Mouse (Mus musculus) kidney, embryonic 14.5 days (tissue): ENCODE data around the gene Pitpnc1. TPM values are rescaled to one million over a fixed set of nuclear protein-coding genes. Genes with fewer than 3 reads are reported as not detected.

Experiments
- ATAC-seq: fragments of 200-750 bp; cut with Nextera tagmentation; 2 replicates; pipeline ENCODE4 v1.8.0; 2017; ENCODE audit warnings: moderate number of reproducible peaks, mild to moderate bottlenecking, moderate TSS enrichment, moderate library complexity; ENCODE audit not compliant: low FRiP score, low TSS enrichment
- H3K27ac ChIP-seq: fragments of 300-500 bp; sonication (generic); 2 replicates; pipeline ENCODE4 v1.5.1; 2014; ENCODE audit warnings: low read depth, mild to moderate bottlenecking, low read length, moderate library complexity, mixed read lengths
- H3K27me3 ChIP-seq: fragments of 300-500 bp; sonication (generic); 2 replicates; pipeline ENCODE4 v1.6.1; 2014; ENCODE audit warnings: mild to moderate bottlenecking, low read length; ENCODE audit not compliant: control insufficient read depth, insufficient read depth
- H3K36me3 ChIP-seq: fragments of 300-500 bp; sonication (generic); 2 replicates; pipeline ENCODE4 v1.6.1; 2014; ENCODE audit warnings: low read length, mixed read lengths; ENCODE audit not compliant: control insufficient read depth, insufficient read depth
- H3K4me1 ChIP-seq: fragments of 300-500 bp; sonication (generic); 2 replicates; pipeline ENCODE4 v1.6.1; 2014; ENCODE audit warnings: low read length, mixed read lengths; ENCODE audit not compliant: control insufficient read depth, insufficient read depth
- H3K4me2 ChIP-seq: fragments of 300-500 bp; sonication (generic); replicated peaks from 2 replicates; pipeline ENCODE4 v1.6.1; 2014; ENCODE audit warnings: low read depth, mild to moderate bottlenecking, low read length
- H3K4me3 ChIP-seq: fragments of 300-500 bp; sonication (generic); 2 replicates; pipeline ENCODE4 v1.5.1; 2014; ENCODE audit warnings: mild to moderate bottlenecking, low read length
- H3K9ac ChIP-seq: fragments of 300-500 bp; sonication (generic); 2 replicates; pipeline ENCODE4 v1.6.1; 2014; ENCODE audit warnings: low read depth, mild to moderate bottlenecking, low read length, moderate library complexity
- H3K9me3 ChIP-seq: fragments of 300-500 bp; sonication (generic); 2 replicates; pipeline ENCODE4 v1.6.1; 2016; ENCODE audit warnings: low read length; ENCODE audit not compliant: control insufficient read depth
- WGBS: fragments of 180-500 bp; shearing (Covaris S2); extraction: QIAGEN DNeasy Blood & Tissue Kit; methylation state at CpG from one replicate; pipeline ENCODE4 v1.1.7; 2014; 5-methylcytosine and 5-hydroxymethylcytosine counted together
- polyA plus RNA-seq: library from polyadenylated mRNA; unstranded; fragments of >200 nt; fragmentation: Nextera tagmentation; extraction: Ambion mirVana; gene quantifications from 2 replicates; pipeline ENCODE4 v1.2.1, GENCODE M21; 2014

Gene Pitpnc1
- polyA plus RNA-seq, 1 experiment from 2014 or later = 19.4 TPM

DNA sequence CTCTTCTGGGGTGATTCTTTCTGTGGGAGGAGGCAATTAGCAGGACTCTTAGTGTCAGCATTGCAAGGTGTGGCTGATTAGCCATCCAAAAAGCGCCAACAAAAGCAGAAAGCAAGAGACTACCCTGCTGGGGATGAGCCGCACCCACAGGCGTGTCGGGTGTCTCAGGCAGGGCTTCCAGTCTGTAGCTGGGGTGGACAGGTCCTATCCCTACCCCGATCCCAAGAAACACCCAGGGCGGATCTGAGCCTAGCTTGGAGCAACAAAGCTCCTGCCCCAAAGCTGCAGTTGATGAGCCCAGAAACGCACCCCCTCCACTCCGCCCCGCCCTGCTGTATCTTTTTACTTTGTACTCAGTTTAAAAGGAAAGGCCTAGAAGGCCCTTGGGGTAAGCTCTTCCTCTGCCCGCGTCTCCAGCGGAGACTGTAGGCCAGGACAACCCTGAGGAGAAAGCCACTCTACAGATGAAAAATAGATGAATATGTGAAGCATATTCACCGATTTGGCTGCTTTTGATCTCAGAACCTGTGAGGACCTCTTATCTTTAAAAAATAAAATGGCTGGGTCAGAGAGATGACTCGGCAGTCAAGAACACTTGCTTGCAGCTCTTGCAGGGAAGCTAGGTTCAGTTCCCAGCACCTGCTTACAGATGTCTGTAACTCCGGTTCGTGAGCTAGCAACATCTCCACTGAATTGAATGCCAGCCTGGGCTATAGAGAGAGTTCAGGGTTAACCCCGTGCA, 21.2 kb downstream of the Pitpnc1 start:
- Histone ChIP-seq H3K9me3 (no peaks in the 10 kb centered on the region), H3K4me3 (no peak overlapping the region), H3K27me3 (no peaks in the 10 kb centered on the region), H3K4me1 (peaks cover 28% of the 10 kb centered on the region; the same call in 1 of the 2 replicates), H3K4me2 (no peak overlapping the region), H3K27ac (no peak overlapping the region), H3K9ac (0 out of 2 replicates have a peak overlapping the region, but pooled peaks have one; percentile 2), H3K36me3 (no peaks in the 10 kb centered on the region)
- 0 out of 2 replicates have a peak, but pooled peaks have one; percentile 13 for ATAC-seq
- 57% methylated on average over 17 of the region's 17 CpGs for WGBS

DNA sequence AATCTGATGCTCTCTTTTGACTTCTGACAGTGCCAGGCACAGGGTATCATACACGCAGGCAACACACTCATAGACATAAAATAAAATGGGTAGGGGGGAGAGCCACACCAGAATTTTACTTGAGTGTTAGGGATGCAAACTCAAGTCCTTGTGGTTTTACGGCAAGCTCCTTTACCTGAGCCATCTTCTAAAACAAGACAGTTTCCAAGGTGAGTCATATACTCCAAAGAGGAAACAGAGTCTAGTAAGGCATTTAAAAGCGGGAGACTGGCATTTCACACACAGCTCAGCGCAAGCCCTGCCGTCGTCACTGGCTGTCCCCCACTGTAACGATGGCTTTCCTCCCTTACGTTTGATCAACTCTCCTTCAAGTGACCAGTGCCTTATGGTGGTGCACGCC, 22.6 kb downstream of the Pitpnc1 start:
- Histone ChIP-seq H3K27me3 (no peaks in the 10 kb centered on the region), H3K9me3 (no peaks in the 10 kb centered on the region), H3K9ac (no peak overlapping the region), H3K4me3 (no peak overlapping the region), H3K27ac (no peak overlapping the region), H3K36me3 (no peaks in the 10 kb centered on the region), H3K4me2 (no peak overlapping the region), H3K4me1 (peaks cover 31% of the 10 kb centered on the region; the same call in 1 of the 2 replicates)
- WGBS = 80% methylated on average over 9 of the region's 9 CpGs
- ATAC-seq = no peak

DNA sequence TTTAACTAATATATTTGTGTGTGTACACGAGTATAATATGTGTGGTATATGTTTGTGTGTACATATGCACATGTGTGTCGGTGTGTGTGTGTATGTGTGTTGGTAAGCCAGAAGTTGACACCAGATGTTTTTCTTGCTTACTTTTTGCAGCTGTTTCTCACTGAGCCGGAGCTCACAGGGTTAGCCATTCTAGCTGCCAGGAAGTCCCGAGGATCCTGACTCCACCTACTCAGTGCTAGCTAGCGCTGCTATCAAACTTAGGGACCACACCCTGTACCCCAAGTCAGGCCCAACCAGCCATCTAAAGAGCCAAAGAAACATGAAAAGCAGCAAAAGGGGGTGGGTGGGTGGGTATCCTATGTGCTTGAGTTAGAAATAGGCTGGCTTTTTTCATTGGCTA, 23.1 kb downstream of the Pitpnc1 start:
- Histone ChIP-seq H3K27ac (no peak overlapping the region), H3K9me3 (no peaks in the 10 kb centered on the region), H3K4me2 (no peak overlapping the region), H3K4me1 (peaks cover 31% of the 10 kb centered on the region; the same call in 1 of the 2 replicates), H3K27me3 (no peaks in the 10 kb centered on the region), H3K4me3 (no peak overlapping the region), H3K9ac (no peak overlapping the region), H3K36me3 (no peaks in the 10 kb centered on the region)
- ATAC-seq = no peak
- WGBS = 62% methylated on average over 5 of the region's 5 CpGs

DNA sequence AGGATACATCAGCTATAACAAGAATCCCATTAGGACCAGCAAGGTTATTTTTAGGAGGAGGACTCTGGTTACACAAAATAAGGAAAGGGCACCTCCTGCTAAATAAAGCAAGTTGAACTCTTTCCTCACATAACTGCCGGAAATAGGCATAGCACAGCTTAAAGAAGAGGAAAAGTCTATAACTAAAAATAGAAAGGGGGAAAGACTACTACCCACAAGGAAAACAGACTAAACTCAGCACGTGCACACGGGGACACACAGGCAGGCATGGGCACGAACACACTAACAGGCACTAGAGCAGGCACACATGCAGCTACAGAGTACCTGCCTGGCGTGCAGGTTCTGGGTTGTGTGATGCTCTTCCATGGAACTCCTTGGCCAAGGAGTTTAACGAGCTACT, 23.8 kb downstream of the Pitpnc1 start:
- no peak for ATAC-seq
- Histone ChIP-seq H3K9ac (no peak overlapping the region), H3K4me1 (peaks cover 31% of the 10 kb centered on the region; the same call in 1 of the 2 replicates), H3K4me2 (no peak overlapping the region), H3K4me3 (no peak overlapping the region), H3K27me3 (no peaks in the 10 kb centered on the region), H3K36me3 (no peaks in the 10 kb centered on the region), H3K9me3 (no peaks in the 10 kb centered on the region), H3K27ac (no peak overlapping the region)
- 78% methylated on average over 6 of the region's 6 CpGs for WGBS

DNA sequence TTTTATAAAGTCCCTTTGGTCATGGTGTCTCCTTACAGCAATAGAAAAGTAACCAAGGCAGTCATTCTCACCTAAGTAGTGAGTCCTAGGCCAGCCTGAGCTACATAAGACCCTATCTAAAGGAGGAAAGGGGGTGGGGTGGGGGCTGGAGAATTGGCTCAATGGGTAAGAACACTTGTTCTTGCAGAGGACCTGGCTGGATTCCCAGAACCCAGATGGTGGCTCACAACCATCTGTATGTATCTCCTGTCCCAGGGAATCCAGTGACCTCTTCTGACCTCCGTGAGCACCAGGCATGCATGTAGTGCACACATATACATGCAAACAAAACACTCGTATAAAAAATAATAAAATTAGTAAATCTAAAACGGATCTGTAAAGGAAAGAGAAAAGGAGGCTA, 24.8 kb downstream of the Pitpnc1 start:
- no peak overlapping the region for H3K4me3 ChIP-seq
- H3K4me1 ChIP-seq = peaks cover 27% of the 10 kb centered on the region; the same call in 1 of the 2 replicates
- no peak overlapping the region for H3K27ac ChIP-seq
- ATAC-seq = no peak
- 97% methylated on average over 3 of the region's 3 CpGs for WGBS
- H3K9me3 ChIP-seq = no peaks in the 10 kb centered on the region
- no peak overlapping the region for H3K4me2 ChIP-seq
- H3K27me3 ChIP-seq = no peaks in the 10 kb centered on the region
- no peaks in the 10 kb centered on the region for H3K36me3 ChIP-seq
- no peak overlapping the region for H3K9ac ChIP-seq

DNA sequence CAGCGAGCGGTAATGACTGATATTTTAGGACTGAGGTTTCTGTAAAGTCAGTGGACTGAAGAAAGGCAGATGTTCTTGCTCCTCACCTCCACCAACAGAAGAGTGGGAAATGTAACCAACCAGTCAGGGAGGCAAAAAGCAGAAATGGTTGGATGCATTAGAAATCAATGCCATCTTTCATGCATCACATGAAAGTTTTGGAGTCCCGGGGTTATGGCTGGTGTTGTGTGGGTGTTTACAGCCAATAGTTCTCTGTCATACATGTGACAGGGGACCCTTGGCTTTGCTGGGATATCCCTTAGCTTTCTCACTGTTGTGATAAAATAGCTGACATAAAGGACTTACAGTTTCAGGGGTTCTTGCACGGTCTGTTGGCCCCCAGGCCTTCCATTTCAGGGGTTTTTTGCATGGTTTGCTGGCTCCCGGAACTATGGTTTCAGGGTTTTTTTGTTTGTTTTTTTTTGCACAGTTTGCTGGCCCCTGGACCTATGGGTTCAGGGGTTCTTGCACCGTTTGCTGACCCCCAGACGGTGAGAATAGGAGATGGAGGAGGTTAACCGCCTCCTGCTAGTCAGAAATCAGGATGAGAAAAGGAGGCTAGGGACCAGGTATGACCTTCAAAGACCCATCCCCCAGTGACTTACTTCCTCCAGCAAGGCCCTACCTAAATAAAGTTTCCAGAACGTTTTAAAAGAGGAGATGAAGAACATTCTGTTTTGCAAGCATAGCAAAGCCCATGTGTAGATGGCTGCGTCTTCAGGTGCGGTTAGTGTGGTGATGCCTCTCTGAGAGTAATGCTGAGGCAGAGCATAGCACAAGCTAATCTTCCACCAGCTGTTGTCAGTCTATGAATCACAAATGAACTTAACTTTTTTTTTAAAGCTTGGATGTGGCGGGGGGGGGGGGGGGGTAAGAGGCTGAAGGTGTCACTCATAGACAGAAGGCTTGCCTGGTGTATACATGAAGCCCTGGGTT, 27.1 kb downstream of the Pitpnc1 start:
- no peaks in the 10 kb centered on the region for H3K9me3 ChIP-seq
- no peak overlapping the region for H3K9ac ChIP-seq
- H3K4me1 ChIP-seq = 0 out of 2 replicates have a peak, but pooled peaks cover 6% of the 10 kb centered on the region
- ATAC-seq = no peak
- no peak overlapping the region for H3K4me3 ChIP-seq
- no peaks in the 10 kb centered on the region for H3K27me3 ChIP-seq
- no peak overlapping the region for H3K27ac ChIP-seq
- WGBS = 60% methylated on average over 12 of the region's 12 CpGs
- no peak overlapping the region for H3K4me2 ChIP-seq
- no peaks in the 10 kb centered on the region for H3K36me3 ChIP-seq

DNA sequence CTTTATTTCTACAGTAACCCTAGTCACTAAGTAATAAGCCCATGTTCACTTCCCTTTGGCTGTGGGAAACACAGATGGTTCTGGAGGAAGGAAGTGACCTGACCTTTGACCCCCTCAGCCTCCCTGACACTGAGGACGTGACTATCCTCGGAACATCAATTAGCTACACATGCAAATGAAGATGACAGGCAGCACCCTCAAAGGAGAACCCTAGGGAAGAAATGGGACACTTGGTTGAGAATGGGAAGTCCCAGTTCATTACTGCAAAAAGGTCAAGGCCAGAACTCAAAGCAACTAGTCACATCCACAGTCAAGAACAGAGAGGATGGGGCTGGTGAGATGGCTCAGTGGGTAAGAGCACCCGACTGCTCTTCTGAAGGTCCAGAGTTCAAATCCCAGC, 29.4 kb downstream of the Pitpnc1 start:
- Histone ChIP-seq H3K27me3 (no peaks in the 10 kb centered on the region), H3K36me3 (no peaks in the 10 kb centered on the region), H3K4me3 (no peak overlapping the region), H3K9me3 (no peaks in the 10 kb centered on the region), H3K4me1 (0 out of 2 replicates have a peak, but pooled peaks cover 3% of the 10 kb centered on the region), H3K27ac (no peak overlapping the region), H3K9ac (no peak overlapping the region), H3K4me2 (no peak overlapping the region)
- ATAC-seq = no peak
- WGBS = 51% methylated on average over 3 of the region's 3 CpGs

DNA sequence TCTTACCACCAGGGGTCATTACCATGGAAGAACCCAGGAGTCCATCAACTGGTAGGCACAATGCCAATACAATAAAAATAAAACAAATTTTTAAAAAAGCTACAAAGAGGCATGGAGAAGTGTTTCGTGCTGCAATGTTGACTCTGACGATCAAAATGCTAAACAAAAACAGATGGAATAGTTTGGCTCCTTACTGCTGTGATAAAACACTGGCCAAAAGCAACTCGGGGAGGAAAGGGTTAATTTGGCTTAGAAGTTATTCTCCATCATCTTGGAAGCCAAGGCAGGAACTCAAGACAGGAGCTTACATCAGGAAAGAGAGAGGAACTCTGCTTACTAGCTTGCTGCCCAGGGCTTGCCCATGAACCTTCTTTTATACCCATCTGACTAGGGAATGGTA, 32.4 kb downstream of the Pitpnc1 start:
- 86% methylated on average over 3 of the region's 3 CpGs for WGBS

DNA sequence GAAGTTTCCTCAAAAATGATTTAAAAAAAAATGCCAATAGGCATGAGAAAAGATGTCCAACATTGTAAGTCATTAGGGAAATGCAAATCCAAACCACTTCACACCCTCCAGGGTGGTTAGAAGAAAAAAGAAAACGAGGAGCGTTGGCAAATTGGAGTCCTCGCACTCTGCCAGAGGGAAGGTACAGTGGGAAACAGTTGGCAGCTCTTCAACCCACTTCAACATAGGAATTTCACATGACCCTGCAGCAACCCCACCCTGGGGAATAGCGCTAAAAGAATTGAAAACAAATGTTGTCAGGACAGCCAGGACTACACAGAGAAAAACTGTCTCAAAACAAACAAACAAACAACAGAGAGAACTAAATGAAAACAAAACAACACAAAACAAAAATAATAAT, 32.8 kb downstream of the Pitpnc1 start:
- Histone ChIP-seq H3K4me1 (no peaks in the 10 kb centered on the region), H3K27ac (no peak overlapping the region), H3K27me3 (no peaks in the 10 kb centered on the region), H3K9ac (no peak overlapping the region), H3K36me3 (no peaks in the 10 kb centered on the region), H3K4me3 (no peak overlapping the region), H3K4me2 (no peak overlapping the region), H3K9me3 (no peaks in the 10 kb centered on the region)
- no peak for ATAC-seq
- 75% methylated on average over 4 of the region's 4 CpGs for WGBS

More for the DNA sequence above, 32.4 kb downstream of the Pitpnc1 start:
- no peaks in the 10 kb centered on the region for H3K36me3 ChIP-seq
- H3K27me3 ChIP-seq = no peaks in the 10 kb centered on the region
- H3K27ac ChIP-seq = no peak overlapping the region
- no peaks in the 10 kb centered on the region for H3K4me1 ChIP-seq
- no peak overlapping the region for H3K4me3 ChIP-seq
- ATAC-seq = no peak
- H3K9ac ChIP-seq = no peak overlapping the region
- H3K9me3 ChIP-seq = no peaks in the 10 kb centered on the region
- H3K4me2 ChIP-seq = no peak overlapping the region
